Mouse (Mus musculus): ENCODE data around the gene Slc6a4.

GRCm38 (mm10) chr11:77070721-77071120 lies 72.3 kb downstream of the Slc6a4 start:
- TF ChIP-seq ZNF384 (IDR thresholded peaks at IDR 0.05; ENCODE audit: low read depth, low read length) (no peak), HCFC1 (IDR thresholded peaks at IDR 0.05; ENCODE audit: borderline replicate concordance, insufficient read depth, low read length) (no peak), CHD2 (IDR thresholded peaks at IDR 0.05; ENCODE audit: low read depth, low read length) (no peak)

Measured in ES-E14 (cell line).